Mouse (Mus musculus) liver, embryonic 14.5 days (tissue): ENCODE measurements at regions not wholly inside any gene's neighbourhood (a gene's known extent, or its start where the extent isn't known, plus 50 kb on each side); places are given as distances from the start of the nearest gene placed in this dataset.

Experiments used
- ATAC-seq: fragments of 200-750 bp; cut with Nextera tagmentation; 2 replicates; pipeline ENCODE4 v1.8.0; 2017; ENCODE audit warnings: moderate number of reproducible peaks, mild to moderate bottlenecking, moderate library complexity; ENCODE audit not compliant: insufficient read depth
- DNase-seq, 3 experiments: peaks; one replicate each; pipeline ENCODE4 v3.0.0-alpha.2; 2012 to 2013; ENCODE audit warnings: low read depth in 3 of 3, low spot score in 3 of 3
- H3K27ac ChIP-seq: fragments of 300-500 bp; sonication (generic); 2 replicates; pipeline ENCODE4 v1.5.1; 2014; ENCODE audit warnings: moderate library complexity, mild to moderate bottlenecking, control low read depth, inconsistent platforms
- H3K27me3 ChIP-seq: fragments of 300-500 bp; sonication (generic); 2 replicates; pipeline ENCODE4 v1.6.1; 2014; ENCODE audit warnings: mild to moderate bottlenecking, low read length, moderate library complexity; ENCODE audit not compliant: control insufficient read depth, insufficient read depth
- H3K36me3 ChIP-seq: fragments of 300-500 bp; sonication (generic); replicated peaks from 2 replicates; pipeline ENCODE4 v1.6.1; 2014; ENCODE audit warnings: low read depth; ENCODE audit not compliant: control insufficient read depth, insufficient read depth
- H3K4me1 ChIP-seq, 2 experiments: fragments of 200-500 bp in 1 of 2; fragments of 300-500 bp in 1 of 2; sonication (generic) in 1 of 2; replicated peaks; 2 replicates each; pipeline ENCODE4 v1.6.1; 2012 to 2014; ENCODE audit warnings: antibody characterized with exemption in 1 of 2, inconsistent platforms in 1 of 2, low read length in 1 of 2; ENCODE audit not compliant: control insufficient read depth in 2 of 2, insufficient read depth in 2 of 2
- H3K4me2 ChIP-seq: fragments of 300-500 bp; sonication (generic); 2 replicates; pipeline ENCODE4 v1.6.1; 2014; ENCODE audit warnings: low read depth, mild to moderate bottlenecking, control low read depth, moderate library complexity
- H3K4me3 ChIP-seq, 2 experiments: fragments of 200-500 bp in 1 of 2; fragments of 300-500 bp in 1 of 2; sonication (generic) in 1 of 2; 2 replicates each; pipeline ENCODE4 v1.5.1; 2012 to 2014; ENCODE audit warnings: low read depth in 2 of 2, low read length in 2 of 2, mild to moderate bottlenecking in 2 of 2, control low read depth in 1 of 2, inconsistent platforms in 1 of 2, moderate library complexity in 1 of 2; ENCODE audit not compliant: insufficient read depth in 1 of 2
- H3K9ac ChIP-seq: fragments of 300-500 bp; sonication (generic); replicated peaks from 2 replicates; pipeline ENCODE4 v1.6.1; 2014; ENCODE audit warnings: mild to moderate bottlenecking, control low read depth, moderate library complexity
- H3K9me3 ChIP-seq: fragments of 300-500 bp; sonication (generic); 2 replicates; pipeline ENCODE4 v1.6.1; 2016; ENCODE audit warnings: low read length, mixed read lengths; ENCODE audit not compliant: control insufficient read depth
- CTCF ChIP-seq: IDR thresholded peaks from 2 replicates; pipeline ENCODE4 v1.5.1; 2016; ENCODE audit warnings: antibody characterized with exemption, low read depth, control low read depth
- EP300 ChIP-seq: IDR thresholded peaks from 2 replicates; pipeline ENCODE4 v1.6.1; 2016; ENCODE audit warnings: antibody characterized with exemption, low read depth
- WGBS: fragments of 180-500 bp; shearing (Covaris S2); extraction: QIAGEN DNeasy Blood & Tissue Kit; methylation state at CpG from one replicate; pipeline ENCODE4 v1.1.7; 2014; ENCODE audit not compliant: insufficient replicate concordance; 5-methylcytosine and 5-hydroxymethylcytosine counted together

GRCm38 (mm10) chr11:32931928-32932327 is 107.5 kb upstream of the Smim23 start:
- ATAC-seq (no peak), DNase-seq (no peak)
- H3K27me3 ChIP-seq, result no peaks in the 10 kb centered on the region
- H3K9ac ChIP-seq, result no peak overlapping the region
- H3K9me3 ChIP-seq, result no peaks in the 10 kb centered on the region
- H3K4me2 ChIP-seq, result no peak overlapping the region
- no peaks in the 10 kb centered on the region for H3K4me1 ChIP-seq
- no peak for TF ChIP-seq CTCF
- no peak overlapping the region for H3K27ac ChIP-seq
- no peaks in the 10 kb centered on the region for H3K36me3 ChIP-seq
- H3K4me3 ChIP-seq, result no peak overlapping the region
- WGBS, result 28% methylated on average over 9 of the region's 9 CpGs

GRCm38 (mm10) chr11:32931018-32931417 is 106.6 kb upstream of the Smim23 start:
- H3K9ac ChIP-seq, result no peak overlapping the region
- 18% methylated on average over 12 of the region's 14 CpGs for WGBS
- no peak for ATAC-seq
- H3K4me2 ChIP-seq, result no peak overlapping the region
- no peak for TF ChIP-seq CTCF
- no peak for TF ChIP-seq EP300
- no peak for DNase-seq
- no peaks in the 10 kb centered on the region for H3K4me1 ChIP-seq
- H3K36me3 ChIP-seq, result no peaks in the 10 kb centered on the region
- no peak overlapping the region for H3K27ac ChIP-seq
- H3K9me3 ChIP-seq, result no peaks in the 10 kb centered on the region
- no peaks in the 10 kb centered on the region for H3K27me3 ChIP-seq
- H3K4me3 ChIP-seq, result no peak overlapping the region

- DNase-seq (no peak), ATAC-seq (no peak)
- H3K9ac ChIP-seq, result no peak overlapping the region
- no peaks in the 10 kb centered on the region for H3K36me3 ChIP-seq
- no peaks in the 10 kb centered on the region for H3K9me3 ChIP-seq
- no peak overlapping the region for H3K27ac ChIP-seq
- peaks cover 3% of the 10 kb centered on the region; the same call in 1 of the 2 replicates for H3K27me3 ChIP-seq
- no peaks in the 10 kb centered on the region for H3K4me1 ChIP-seq
- no peak overlapping the region for H3K4me3 ChIP-seq
- TF ChIP-seq EP300 (no peak), CTCF (no peak)
- WGBS, result 58% methylated on average over 2 of the region's 2 CpGs
- H3K4me2 ChIP-seq, result no peak overlapping the region
These were observed 104.4 kb upstream of the Smim23 start for GRCm38 (mm10) chr11:32928837-32929236.

GRCm38 (mm10) chr11:32925421-32926271 is 101.2 kb upstream of the Smim23 start:
- no peaks in the 10 kb centered on the region for H3K4me1 ChIP-seq
- no peak for ATAC-seq
- H3K27me3 ChIP-seq, result peaks cover 3% of the 10 kb centered on the region; the same call in 1 of the 2 replicates
- no peak overlapping the region for H3K27ac ChIP-seq
- no peak overlapping the region for H3K4me2 ChIP-seq
- no peaks in the 10 kb centered on the region for H3K9me3 ChIP-seq
- no peak overlapping the region for H3K9ac ChIP-seq
- no peak overlapping the region for H3K4me3 ChIP-seq
- DNase-seq, result no peak
- H3K36me3 ChIP-seq, result no peaks in the 10 kb centered on the region
- WGBS, result 20% methylated on average over 33 of the region's 33 CpGs
- no peak for TF ChIP-seq CTCF
- no peak for TF ChIP-seq EP300

- ATAC-seq, result no peak
- WGBS, result 56% methylated on average over 7 of the region's 7 CpGs
- TF ChIP-seq CTCF (no peak), EP300 (no peak)
These were observed 100.5 kb upstream of the Smim23 start for GRCm38 (mm10) chr11:32924932-32925331.

More at GRCm38 (mm10) chr11:32924932-32925331, 100.5 kb upstream of the Smim23 start:
- H3K9me3 ChIP-seq, result no peaks in the 10 kb centered on the region
- peaks cover 3% of the 10 kb centered on the region; the same call in 1 of the 2 replicates for H3K27me3 ChIP-seq
- H3K4me1 ChIP-seq, result no peaks in the 10 kb centered on the region
- no peaks in the 10 kb centered on the region for H3K36me3 ChIP-seq
- no peak for DNase-seq
- H3K9ac ChIP-seq, result no peak overlapping the region
- no peak overlapping the region for H3K4me2 ChIP-seq
- H3K27ac ChIP-seq, result no peak overlapping the region
- H3K4me3 ChIP-seq, result no peak overlapping the region
